Mouse (Mus musculus): Measurements from ENCODE around the gene Stambp.

Gene Stambp

DNA sequence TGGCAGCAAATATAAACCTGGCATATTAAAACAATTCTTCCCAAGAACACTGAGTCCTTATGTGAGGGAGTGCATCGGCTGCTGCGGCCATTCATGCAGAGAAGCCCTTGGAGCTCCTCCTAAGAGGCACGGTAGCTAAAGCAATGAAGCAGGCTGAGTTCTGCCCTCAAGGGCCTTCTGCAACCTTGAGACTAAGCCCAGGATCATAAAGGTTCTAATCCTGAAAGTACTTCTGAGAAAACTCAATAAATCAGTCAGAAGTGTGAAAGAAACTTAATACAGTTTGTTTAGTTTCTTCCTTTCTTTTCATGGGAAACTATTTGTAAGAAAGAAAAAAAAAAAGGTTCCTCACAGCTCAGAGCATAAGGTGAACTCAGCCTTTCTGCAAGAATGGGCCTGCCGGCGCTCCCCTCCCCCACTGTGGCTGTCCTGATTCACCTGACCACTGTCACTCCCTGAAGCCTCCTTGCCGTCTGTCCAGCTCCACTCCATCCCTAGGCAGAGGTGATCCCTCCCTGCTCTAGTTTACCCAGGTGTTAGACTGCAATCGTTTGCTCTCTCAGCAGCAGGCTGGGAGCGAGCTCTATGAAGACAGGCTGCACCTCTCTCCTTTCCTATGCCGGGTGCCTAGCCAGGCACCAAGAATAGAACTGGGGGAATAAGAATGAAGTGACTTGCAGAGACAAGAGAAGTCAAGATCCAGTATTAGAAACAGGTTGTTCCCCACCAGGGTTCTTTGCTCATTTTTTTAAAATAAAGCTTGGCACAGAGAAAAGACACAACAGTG, 70.8 kb downstream of the Stambp start:
- no peak for DNase-seq (ENCODE audit: low read depth, low spot score)

DNA sequence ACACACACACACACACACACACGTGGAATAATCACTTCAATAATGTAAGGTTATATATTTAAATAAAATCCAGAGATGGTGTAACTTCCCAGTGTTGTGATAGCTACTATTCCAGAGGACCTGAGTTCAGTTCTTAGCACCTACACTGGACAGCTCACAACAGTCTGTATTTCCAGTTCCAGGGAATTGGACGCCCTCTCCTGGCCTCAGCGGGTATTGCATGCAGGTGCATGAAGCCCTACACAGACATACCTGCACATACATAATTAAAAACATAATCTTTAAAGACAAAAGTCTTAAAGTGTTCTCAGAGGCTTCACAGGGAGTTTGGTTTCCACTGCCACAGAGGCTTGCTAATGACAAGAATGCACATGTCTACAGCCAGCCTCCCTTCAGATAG, 72.1 kb downstream of the Stambp start:
- DNase-seq (ENCODE audit: low read depth, low spot score) = no peak

DNA sequence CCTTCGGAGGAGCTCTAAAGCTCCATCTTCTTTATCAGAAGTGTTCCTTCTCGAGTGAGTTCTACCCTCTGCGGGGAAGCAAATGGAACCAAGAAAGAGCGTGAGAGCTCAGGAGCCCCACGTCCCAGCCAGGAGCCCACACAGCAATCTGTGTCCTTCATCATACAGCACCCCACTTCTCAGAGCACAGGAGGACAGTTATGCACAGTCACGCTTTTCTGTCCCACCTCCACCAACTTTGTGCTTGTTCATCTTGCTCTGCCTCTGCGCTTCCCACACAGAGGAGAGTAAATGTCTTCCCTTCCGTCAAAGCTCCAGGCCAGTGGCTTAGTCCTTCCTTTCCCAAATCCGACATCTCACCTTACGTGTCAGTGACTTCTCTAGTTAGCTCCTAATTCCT, 73.5 kb downstream of the Stambp start:
- DNase-seq (ENCODE audit: low read depth, low spot score) = no peak

DNA sequence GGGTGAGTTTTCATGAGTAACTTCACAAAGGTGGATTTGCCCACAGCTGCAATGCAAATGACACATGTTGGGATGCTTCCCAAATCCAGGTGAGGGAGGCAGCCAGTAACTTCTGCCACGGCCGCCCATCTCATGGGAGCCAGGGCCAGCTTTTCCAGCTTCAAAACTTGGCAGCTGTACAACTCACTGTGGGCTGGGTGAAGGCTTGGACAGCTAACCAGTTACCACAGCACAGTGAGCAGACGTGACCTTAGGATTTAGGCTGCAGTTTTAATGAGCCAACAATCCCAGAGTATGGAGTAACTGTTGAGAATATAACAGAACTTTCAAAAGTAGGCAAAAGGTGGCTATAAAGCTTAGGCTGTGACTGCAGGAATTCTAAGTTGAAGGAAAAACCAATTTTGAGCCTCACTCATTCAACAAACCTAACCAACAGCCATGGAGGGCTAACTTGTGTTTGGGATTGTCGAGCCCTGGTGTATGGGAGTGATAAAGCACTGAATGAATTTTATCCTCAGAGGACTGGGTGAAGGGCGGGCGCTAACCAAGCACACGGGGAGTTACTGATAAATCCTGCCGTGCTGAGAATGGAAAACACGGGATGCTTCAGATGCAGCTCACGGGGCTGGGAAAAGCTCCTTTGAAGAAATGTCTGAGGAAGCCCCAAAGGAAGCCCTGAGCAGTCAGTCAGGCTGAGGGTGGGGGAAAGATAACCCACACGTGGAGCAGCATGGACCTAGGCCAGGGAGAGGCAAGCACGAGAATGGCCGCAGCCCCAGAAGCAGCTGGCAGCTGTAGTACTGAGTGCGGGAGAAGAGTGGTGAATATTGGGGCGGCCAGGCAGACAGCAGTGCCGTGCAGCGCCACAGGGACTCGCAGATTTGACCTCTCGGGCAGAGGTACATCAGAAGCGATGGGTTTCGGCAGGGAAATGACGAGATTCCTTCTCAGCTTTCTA, 75.5 kb downstream of the Stambp start:
- DNase-seq (ENCODE audit: low read depth, low spot score) = no peak

DNA sequence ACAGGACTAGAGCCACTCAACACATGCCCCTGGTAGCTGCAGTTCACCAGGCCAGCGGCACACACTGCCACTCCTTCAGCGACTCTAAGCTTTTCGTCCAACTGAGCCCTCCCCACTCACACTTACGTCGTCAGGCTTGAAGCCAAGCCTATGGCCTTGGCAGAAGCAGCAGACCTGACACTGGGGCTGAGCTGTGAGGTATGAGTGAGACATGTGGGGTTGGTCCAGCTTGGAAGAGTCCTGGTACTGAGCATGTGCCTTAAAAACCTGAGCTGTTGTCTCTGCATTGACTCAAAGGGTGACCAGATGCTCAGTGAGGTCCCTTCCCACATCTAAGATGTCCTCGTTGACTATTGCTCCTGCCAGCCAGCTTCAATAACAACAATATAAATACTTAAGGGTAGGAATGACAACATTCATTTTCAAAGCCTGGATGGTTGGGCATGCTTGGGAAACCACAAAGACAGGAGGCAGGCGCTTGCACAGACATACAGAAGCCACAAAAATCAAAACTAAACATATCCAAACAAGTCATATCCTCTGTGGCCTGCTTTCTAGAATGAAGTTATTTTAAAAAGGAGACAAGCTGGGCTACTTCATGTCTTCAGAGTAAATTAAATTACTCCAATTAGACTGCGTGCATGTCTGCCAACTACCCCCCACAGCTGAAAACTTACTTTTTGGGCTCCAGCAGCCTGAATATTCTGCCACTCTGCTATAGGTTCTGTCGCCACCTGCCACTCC, 76.3 kb downstream of the Stambp start:
- no peak for DNase-seq (ENCODE audit: low read depth, low spot score)
